Mouse (Mus musculus): ENCODE measurements around the gene Atg2b.

DNA sequence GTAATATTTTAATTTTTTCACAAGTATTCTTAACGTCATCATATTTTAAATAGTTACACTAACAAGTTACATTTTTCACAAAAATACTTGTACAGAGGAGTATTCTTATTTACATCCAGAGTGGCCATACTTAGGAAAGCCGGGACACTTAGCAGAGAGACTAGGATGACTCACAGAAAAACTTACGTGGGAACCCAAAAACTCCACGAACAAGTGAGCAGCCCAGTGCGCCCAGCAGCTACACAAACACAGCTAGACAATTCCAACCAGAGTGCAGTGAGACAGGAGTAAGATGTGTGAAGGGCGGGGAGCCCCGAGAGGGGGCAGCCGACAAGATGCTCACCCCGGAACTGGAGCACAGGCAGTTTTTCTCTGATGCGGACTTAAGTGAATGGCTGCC is 71.5 kb downstream of the Atg2b start:
- TF ChIP-seq CTCF (IDR thresholded peaks at IDR 0.05; ENCODE audit: low read depth, low read length) (no peak), POLR2A (IDR thresholded peaks at IDR 0.05; ENCODE audit: extremely low read depth, insufficient read depth, low read length) (no peak)

Measured in liver, adult 2 months (tissue).